Mouse (Mus musculus) cerebellum, adult (tissue): ENCODE results near the gene Nkx3-2.

ENCODE experiments used
- ATAC-seq: cut with Nextera tagmentation; 2 replicates; pipeline ENCODE4 v1.9.2; 2017; ENCODE audit warnings: mild to moderate bottlenecking, moderate library complexity, mixed read lengths; ENCODE audit not compliant: insufficient number of reproducible peaks, low FRiP score, low TSS enrichment

The Nkx3-2 gene

GRCm38 (mm10) chr5:41762947-41763730 is 1.2 kb downstream of the Nkx3-2 start:
- no peak for ATAC-seq

DNA sequence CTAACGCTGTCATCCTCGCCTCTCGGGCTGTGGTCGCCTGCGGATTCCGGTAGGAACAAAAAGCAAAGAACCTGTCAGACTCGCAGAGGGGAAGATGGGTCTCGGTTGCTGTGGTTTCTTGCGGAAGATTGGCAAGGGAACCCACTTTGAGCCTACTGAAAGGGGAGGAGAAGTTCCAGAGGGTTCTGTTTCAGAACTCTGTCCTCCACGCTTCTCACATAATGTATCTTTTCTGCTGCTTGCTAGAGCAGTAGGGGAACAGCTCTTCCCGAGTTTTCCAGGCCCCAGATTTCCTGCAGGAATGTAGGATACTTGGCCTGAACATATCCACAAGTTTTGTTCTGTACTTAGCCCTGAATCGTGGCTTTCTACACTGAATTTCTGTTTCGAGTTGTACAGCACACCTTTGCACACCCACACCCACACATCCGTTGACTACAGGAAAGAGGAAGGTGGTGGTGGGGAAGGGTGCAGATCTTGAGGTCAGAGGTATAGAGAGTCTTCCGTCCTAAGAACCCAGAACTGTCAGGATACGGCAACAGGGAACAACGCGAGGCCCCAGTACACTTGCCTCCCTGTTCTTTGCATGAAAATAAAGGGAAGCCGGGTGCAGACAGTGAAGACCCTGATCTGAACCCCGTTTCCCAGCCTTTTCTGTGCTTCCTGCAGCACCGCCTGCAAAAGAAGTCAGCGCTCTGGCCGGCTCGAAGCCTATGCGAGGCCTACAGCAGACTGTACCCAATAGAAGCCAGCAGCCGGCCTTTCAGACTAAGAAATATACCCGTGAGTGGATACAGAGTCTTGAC is 2.0 kb downstream of the Nkx3-2 start:
- no peak for ATAC-seq

- no peak for ATAC-seq
Observed at GRCm38 (mm10) chr5:41761509-41762140, 2.7 kb downstream of the Nkx3-2 start.

DNA sequence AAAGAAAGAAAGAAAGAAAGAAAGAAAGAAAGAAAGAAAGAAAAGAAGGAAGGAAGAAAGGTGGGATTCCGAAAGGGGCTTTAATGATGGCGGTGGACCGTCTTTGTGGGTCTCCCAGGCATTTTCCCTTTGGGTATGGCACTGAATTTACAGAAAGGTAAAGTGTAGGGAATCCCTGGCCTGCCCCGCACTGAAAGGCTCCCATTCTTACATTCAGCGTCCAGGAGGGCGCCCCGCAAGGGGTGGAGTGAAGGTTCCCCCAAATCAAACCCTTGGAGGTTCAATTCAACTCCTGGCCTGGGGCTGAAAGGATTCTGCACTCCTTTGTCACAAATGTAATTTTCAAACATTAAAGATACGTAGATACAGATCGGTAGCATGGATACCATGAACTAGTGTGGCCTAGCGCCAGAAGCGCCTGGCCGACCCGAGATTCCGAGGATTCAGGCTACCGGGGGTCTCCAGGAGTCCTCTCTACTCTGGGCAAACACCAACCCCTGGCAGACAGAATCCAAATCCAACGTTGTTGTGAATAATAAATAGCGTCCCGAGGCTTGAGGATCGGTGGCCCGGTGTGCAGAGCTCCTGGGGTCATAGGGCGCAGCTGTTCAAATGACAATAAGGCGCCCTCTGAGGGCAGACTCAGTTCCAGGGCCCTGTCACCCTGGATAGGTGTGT is 3.3 kb downstream of the Nkx3-2 start:
- ATAC-seq, result no peak

GRCm38 (mm10) chr5:41760071-41760470 is 4.2 kb downstream of the Nkx3-2 start:
- ATAC-seq, result no peak

GRCm38 (mm10) chr5:41758671-41759639 is 5.3 kb downstream of the Nkx3-2 start:
- no peak for ATAC-seq

GRCm38 (mm10) chr5:41757338-41757737 is 7.0 kb downstream of the Nkx3-2 start:
- ATAC-seq, result no peak

DNA sequence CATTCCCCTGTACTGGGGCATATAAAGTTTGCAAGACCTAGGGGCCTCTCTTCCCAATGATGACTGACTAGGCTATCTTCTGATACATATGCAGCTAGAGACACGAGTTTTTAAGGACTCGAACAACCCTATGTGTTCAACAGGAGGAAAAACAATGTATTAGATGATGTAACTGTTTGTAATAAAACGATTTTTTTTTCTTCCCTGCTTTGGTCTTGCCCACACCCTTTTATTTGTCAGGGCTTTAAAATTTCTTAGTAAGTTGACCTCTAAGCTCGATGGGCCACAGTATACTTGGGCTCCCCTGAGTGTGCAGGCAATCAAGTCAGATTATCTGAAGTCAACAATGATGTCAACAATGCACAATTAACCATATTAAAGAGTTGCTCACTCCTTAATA is 7.9 kb downstream of the Nkx3-2 start:
- ATAC-seq, result no peak

DNA sequence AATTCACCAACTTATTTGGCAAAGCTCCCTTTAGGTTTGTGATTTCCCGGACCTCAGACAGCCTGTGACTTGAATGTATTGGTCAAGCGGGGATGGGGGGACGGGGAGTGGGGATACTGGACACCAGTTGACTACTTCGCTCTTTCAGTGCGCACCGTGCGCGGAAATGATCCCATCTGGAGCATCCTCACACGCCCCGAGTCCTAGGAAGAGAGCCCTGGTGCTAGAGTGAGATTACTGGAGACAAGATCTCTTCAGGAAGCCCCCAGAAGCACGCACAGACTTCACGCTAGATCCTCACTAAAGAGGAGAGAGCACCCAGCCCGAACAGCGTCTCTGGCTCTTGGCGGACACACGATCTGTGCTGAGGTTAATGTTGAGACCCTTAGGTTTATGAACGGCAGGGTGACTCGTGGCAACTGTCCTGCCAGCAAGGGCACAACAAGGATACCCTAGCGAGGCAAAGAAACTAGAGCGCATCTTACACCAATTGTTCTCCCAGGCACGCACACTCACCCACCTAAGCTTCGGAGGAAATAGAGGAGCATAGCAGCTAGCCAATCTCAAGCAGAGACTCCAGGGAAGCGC is 8.8 kb downstream of the Nkx3-2 start:
- no peak for ATAC-seq

GRCm38 (mm10) chr5:41754836-41755235 is 9.5 kb downstream of the Nkx3-2 start:
- no peak for ATAC-seq

DNA sequence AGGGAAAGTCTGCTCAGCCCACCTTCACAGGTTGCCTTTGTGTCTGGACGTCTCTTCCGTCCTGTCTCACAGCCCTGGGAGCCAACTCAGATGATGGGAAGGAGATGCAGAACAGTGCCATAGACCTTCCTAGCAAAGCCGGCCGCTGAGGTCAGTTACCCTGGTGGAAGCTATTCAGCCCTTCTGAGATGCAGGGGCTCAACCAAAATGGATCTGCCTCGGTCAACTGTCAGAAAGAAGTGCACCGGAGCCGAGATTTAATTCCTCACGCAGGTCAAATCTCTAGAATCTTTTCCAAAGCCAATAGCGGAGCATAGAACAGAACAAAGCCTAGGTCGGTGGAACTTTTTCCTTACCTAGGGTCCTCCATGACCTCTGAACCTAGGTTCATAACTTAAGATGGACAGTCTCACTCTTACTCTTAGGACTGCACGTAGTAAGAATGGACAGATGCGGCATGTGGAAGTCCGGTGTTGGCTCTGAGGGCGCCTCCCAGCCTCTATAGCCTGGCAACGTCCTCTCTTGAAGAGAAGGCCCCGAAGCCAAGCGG is 10.0 kb downstream of the Nkx3-2 start:
- ATAC-seq, result no peak

- no peak for ATAC-seq
Observed at GRCm38 (mm10) chr5:41752721-41753120, 11.6 kb downstream of the Nkx3-2 start.

- ATAC-seq, result no peak
Observed at GRCm38 (mm10) chr5:41744898-41745780, 19.2 kb downstream of the Nkx3-2 start.

DNA sequence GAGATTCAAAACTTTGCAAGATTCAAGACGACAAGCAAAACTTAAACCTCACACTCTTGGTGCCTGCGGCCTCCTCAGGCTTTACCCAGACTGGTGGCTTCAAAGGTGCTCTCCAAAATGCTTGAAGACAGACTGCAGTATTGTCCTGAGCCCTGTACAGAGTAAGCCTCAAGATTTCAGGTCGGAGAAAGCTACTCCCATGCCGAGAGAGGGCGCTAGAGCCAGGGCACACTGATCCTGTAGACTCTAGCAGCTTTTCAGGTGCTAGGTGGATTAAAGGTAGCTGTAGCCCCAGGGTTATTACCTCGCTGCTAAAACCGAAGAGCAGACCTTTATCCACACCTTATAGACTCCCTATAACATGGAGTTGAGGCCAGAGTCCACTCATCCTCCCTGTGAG is 20.1 kb downstream of the Nkx3-2 start:
- no peak for ATAC-seq

- no peak for ATAC-seq
Observed at GRCm38 (mm10) chr5:41738817-41739216, 25.5 kb downstream of the Nkx3-2 start.

DNA sequence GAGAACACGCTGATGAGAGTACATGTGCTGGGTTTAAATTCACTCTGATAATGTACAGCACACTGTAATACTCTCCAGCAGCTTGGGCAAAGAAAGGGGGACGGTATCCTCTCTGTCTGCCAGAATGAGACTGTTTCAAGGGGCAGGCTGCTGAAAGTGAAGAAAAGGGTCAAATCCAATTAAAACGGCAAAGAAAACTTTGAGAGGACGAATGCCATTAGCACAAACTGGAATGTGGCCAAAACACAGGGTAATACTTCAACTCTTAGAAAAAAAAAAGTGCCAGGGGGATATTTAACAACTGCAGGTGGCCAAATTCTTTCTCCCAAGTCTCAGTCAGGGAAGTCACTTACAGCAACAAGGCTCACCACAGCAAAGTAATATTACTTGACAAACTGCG is 27.3 kb downstream of the Nkx3-2 start:
- ATAC-seq, result no peak

DNA sequence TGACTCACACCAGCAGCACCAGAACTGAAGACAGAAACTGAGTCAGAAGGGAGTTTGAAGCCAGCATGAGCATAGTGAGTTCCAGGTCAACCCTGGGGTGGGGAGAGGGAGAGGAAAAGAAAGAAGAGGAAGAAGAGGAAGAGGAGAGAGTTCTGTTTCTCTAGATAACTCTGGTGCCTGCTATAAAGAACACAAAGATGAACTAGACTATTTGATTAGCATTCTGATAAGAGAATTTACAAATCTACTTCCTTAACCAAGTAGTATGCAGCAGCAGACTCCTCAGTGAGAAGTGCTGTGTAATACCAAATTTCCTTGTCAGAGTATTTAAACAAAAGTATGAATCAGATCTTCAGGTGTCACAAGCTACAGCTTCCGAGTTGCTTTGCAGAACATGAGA is 37.3 kb downstream of the Nkx3-2 start:
- no peak for ATAC-seq

- no peak for ATAC-seq
Observed at GRCm38 (mm10) chr5:41725573-41725972, 38.7 kb downstream of the Nkx3-2 start.
